Mouse (Mus musculus): ENCODE measurements at regions not wholly inside any gene's neighbourhood (a gene's known extent, or its start where the extent isn't known, plus 50 kb on each side); places are given as distances from the start of the nearest gene placed in this dataset.

DNA sequence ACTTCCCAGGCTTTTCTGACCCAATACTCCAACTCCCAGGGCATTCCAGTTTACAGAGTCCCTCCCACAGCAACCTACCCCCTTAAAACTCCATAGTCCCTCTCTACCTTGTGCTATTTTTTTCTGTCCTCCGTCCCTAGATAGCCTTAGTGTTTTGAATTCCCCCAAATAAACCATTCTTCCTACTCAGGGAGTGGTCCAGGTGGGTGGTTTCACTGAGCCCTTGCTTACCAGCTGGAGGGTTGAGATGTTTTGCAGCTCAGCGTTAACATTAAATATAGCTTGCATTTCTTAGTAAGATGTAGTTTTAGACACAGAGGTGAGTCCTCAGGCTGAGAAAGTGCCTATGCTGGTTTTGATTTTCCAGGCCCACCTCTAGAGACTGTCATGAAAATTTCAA lies 313.0 kb downstream of the Bmper start:
- no peak for DNase-seq (ENCODE audit: low read depth, low spot score)

DNA sequence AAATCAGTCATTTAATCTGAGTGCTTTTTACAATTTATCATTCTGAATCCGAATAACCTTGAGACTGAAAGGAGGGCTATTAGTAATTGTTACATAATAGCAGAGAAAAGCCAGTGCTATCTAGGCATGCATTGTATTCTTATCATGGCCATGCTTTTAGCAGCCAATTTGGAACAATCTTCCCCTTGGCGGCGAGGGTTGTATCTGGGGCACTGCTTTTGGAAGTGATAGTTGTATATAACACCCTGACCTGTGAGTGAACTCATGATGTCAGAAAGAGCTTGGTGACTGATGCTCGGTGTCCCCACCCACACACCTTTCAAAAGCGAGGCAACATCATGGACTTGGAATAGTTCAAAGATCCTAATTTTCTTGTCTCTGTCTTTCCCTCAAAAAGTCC lies 315.2 kb downstream of the Bmper start:
- DNase-seq (ENCODE audit: low read depth, low spot score) = no peak

DNA sequence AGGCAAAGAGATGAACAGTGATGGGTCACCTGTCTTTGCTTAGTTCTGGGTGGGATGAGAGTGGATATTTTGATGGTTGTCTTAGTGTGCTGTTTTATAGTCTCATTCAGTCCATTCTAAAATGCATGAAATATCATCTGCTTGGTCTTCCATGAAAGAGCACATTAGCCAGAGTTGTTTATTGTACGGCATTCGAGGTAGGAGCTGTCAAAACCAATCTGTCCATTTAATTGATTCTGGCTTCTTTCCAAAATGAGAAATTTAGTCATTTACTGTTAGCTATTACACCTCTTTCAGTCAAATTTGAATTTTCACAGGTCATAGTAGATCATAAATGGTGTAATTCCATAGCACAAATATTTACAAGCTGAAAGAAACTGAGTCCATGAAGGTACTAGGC lies 328.8 kb downstream of the Bmper start:
- no peak for DNase-seq (ENCODE audit: low read depth, low spot score)

DNA sequence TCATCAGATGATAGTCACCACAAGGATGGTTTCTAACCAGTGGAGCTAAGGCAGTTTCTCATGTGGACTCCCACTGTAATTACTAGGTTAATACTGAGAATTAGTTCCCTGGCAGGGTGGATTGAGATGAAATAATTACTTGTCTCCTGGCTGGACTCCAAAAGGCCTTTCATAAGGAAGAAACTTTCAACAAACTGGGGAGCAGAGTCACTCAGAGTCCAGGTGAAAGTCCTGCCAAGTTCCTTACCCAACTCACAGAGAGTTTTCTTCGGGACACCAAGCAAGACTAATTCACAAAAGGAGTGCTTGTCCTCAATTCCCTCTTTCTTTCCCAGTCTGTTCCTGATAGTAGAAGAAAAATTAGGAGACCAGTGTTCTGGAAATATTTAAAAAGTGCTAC lies 330.9 kb downstream of the Bmper start:
- DNase-seq (ENCODE audit: low read depth, low spot score) = no peak

DNA sequence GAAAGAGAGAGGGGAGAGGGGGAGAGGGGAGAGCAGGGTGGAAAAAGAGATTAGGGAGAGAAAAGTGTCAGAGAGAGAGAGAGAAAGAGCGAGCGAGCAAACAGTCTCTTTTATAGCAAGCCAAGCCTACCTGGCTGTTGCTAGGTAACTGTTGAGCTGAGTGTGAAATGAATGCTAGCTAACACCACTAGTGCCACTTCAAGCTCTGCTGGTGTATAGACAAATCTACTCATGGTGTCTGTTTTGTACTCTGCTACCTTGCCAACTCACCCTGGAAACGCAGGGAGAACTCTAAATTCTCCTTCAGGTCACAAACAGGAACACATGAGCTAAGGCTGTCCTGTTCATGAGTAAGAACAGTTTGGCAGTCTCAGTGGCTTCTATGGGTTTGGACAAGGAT lies 334.7 kb downstream of the Bmper start:
- no peak for DNase-seq (ENCODE audit: low read depth, low spot score)

DNA sequence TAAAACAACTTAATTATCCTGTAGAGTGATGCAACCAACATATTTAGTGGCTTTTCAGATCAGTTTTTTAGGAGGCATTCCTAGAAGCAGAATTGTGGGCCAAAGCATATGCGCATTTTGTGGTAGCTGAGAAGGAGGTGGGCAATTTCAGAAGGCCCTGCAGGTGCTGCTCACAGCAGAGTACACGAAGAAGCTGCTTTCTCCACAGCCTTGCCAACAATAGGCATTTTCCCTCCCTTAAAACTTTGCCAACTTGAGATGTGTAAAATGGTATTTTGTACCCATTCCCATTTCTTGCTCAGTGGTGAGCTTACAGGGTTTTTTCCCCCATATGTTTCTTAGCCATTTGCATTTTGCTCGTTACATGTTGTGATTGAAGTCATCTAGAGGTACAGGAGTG lies 339.0 kb downstream of the Bmper start:
- DNase-seq (ENCODE audit: low read depth, low spot score) = no peak

DNA sequence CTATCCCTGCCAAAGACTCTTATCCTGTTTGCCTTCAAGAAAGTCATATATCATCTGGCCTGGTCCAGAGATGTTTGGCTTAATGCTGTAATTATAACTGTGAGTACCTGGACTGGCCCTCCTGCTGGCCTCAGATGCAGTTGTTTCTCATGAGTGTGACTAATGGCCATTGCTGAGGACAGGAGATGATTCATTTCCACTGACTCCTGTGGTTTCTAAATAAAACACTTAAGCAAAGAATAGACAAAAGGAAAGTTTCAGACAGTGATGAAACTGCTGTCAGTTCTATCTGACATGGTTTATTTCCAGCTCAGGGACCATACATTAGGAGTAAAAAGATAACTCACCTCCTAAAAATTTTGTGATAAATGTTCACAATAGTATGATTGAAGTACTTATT lies 344.2 kb downstream of the Bmper start:
- no peak for DNase-seq (ENCODE audit: low read depth, low spot score)

DNA sequence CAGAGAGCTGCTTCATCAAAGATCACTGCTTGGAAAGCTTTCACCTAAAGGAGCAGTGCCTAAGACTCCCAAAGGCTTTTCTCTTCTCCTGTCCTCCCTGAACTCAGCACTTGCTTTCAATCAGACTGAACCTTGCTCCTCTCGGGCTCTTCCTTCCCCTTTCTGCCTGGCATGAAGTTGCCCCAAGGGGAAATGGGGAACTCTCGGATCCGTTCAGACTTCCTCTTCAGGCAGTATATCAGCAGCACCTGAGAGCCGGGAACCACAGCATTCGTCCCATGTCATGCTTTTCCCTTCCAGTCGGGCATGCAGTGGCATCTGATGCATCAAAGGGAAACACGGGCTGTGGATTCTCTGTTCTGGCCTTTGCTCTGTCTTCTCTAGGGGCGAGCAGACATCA lies 347.3 kb downstream of the Bmper start:
- DNase-seq (ENCODE audit: low read depth, low spot score) = no peak

DNA sequence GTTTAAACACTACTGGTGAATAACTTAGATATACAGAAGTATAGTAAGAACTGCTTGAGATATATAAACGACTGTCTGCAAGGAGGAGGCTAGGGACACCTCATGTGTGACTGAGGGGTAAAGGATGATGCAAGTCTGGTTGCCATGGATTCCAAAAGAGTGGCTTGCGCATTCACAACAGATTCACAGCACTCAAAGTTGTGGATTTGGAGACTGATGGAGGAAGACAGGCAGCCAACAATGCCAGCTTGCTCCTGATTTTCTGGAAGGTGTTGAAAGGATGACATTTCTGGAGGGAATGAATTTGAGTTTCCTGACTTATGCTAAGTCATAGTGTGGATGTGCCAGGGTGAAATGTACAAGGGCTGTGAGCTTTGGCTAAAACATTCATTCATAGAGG lies 353.4 kb downstream of the Bmper start:
- DNase-seq (ENCODE audit: low read depth, low spot score) = no peak

DNA sequence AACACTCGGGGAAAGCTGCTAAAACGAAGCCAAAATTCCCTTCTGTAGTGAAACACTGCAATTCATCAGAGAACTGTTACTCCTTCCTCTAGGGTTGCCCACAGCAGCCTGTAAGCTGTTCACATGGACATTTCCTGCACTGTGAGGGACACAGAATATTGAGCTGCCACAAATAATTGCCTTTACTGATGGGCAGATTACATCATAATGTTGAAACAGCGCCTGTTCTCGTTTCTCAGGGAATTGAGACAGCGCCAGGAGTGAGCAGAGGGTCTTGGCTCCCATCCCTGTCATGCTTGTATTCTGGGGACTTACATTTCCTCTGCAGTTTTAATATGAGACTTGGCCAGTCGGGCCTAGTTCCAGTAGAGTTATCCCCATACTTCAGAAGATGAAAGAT lies 357.3 kb downstream of the Bmper start:
- DNase-seq (ENCODE audit: low read depth, low spot score) = no peak

DNA sequence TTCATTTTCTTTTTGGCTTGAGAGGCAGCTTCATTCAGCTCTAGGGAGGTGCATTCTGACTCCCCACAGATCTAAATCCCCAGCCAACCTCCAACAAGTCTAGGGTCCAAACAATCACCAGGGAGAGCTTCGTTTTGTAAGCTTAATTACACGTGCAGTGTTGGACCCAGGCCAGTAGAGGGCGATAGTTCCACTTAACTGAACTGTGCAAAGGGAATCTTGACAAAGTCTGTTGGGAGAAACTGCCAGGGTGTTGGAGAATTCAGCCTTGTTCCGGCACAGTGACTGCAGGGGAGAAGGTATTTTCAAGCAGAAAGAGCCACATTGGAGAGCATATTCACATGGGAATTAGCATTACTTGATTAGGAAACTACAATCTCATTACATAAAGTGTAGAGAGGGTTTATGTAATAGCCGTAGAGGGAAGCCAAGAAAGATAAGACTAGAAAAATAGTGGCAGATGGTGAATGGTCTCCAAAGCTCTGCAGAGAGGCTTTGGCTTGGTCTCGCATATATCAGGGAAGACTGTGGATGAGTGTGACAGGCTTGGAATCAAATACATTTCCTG lies 358.2 kb downstream of the Bmper start:
- peak; percentile 1 for DNase-seq (ENCODE audit: low read depth, low spot score)

DNA sequence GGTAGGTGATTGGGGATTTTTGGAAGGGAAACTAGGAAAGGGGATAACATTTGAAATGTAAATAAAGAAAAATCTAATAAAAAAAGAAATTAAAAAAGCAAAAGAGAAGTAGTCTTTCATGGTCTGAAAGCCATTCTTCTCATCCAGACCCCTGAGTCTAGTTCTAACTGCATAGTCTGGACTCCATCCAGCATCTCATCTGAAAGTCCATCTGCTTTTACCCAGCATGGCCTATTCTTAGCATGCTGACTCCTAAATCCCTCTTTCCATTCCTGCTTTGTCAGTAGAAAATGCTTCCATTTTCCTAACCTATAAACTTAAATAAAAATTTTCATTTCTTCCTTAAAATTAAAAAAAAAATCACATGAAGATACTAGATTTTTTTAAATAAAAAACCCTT lies 361.7 kb downstream of the Bmper start:
- no peak for DNase-seq (ENCODE audit: low read depth, low spot score)

DNA sequence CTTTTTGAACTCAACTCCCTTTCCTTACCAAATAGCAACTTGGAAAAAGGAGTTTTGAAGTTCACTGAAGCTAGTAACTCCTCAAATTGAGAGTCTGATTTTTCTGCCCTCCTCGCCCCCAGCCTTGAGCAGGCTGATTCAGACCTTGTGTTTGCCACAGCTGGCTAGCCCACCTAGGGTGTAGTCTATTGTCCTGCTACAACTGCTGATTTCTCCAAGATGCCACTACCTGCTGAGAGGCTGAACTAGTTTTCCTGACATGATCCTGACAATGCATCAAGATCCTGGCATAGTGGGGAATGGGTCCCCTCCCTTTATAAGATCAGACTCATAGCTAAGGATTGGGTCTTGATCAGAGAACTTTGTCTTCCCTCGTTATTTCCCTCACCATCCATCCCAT lies 366.1 kb downstream of the Bmper start:
- DNase-seq (ENCODE audit: low read depth, low spot score) = no peak

DNA sequence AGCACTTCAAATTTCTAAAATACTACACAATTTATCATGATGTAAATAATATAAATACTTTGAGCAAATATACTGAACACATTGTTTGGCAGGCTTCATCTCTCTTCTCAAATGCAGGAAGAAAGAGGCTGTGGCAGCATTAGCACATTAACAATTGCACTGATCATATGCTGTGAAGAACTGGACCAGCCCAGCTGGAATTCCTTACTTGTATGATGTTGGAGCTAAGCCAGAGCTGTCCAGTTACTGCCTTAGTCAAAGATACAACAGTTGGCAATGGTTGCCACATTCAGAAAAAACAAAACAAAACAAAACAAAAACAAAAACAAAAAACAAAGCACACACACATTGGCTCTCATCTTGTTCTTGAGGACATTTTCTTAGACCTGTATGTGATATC lies 369.0 kb downstream of the Bmper start:
- no peak for DNase-seq (ENCODE audit: low read depth, low spot score)

DNA sequence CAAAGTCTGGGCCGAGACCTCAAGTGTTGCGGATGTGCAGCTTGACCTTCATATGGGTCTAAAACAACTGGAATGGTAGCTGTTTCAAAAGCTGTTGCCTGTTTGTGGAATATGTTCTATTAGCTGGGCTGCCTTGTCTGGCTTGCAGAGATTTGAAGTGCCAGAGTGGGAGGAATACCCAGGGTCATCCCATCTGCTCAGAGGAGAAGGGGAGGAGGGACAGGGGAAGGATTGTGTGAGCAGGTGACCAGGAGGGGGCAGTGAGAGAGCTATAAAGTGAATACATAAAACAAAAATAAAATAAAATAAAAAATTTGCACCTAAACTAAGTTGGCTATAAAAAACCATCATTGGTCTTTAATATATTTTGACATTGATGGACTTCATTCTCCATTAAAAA lies 377.7 kb downstream of the Bmper start:
- no peak for DNase-seq (ENCODE audit: low read depth, low spot score)
